Mouse (Mus musculus) ovary, postnatal 14 days (tissue): ENCODE data around the gene P3h3.
A peak's percentile ranks its signal among the peaks of the same experiment; 100 is the strongest.
"Not testable (repeated sequence)": the region's sequence is repeated elsewhere in the genome, so short reads cannot be mapped to it uniquely, and the experiment has no call there.

Experiments used
- DNase-seq: peaks from one replicate; pipeline ENCODE4 v3.0.0; 2022; ENCODE audit warnings: low spot score

Gene P3h3

GRCm38 (mm10) chr6:124831199-124831598, 26.4 kb downstream of the P3h3 start:
- DNase-seq: not testable (repeated sequence)

GRCm38 (mm10) chr6:124829799-124830700, 27.5 kb downstream of the P3h3 start:
- peak; percentile 83 for DNase-seq

GRCm38 (mm10) chr6:124828868-124829798, 28.4 kb downstream of the P3h3 start, which contains the start of the genes Usp5 and Cdca3:
TSS of gene Usp5 (minus strand) at chr6:124829484.
TSS of gene Cdca3 (plus strand) at chr6:124829547.
- DNase-seq: peak; percentile 93

DNA sequence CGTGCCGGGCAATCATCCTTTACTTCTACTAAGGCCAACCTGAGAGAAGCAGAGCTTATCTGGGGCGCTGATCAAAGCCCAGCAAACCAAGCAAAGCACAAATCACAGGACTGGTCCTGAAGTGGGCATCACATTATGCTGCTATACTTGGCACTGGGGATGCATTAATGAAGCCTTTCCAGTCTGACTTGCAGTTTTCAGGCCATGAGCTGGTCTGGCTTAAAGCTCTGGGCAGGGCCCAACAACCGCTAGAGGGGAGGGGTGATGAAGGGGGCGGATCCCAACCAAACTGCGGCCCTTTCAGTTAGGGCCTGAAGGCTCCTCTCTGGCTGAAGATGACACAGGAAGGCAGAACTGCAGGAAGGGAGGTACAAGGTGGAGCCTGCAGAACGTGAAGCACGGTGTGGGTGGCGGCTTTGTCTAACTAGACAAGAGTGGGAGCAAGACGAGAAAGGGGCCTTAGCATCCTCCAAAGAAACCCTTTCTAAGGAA, 29.4 kb downstream of the P3h3 start:
- DNase-seq: peak; percentile 38

GRCm38 (mm10) chr6:124822049-124822448, 35.5 kb downstream of the P3h3 start:
- DNase-seq: no peak

- DNase-seq: no peak
Measured at GRCm38 (mm10) chr6:124820891-124821290, 36.7 kb downstream of the P3h3 start.

DNA sequence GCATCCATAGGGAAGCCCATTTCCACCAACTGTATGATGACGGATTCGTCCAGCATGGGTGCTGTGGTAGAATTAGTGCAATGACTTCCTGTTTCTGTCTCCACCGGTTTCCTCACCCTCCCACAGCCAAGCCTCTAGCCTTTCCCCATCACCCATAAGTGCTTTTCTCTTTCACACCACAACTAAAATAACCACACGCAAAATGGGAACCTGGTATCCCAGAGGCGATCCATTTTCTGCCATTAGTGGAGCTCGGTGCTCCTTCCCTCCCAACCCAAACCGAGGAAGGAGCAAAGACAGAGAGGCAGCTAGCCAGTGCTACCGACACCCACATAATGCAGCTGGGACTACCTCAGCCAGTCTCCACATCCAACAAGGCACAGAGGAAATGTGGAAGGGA, 39.6 kb downstream of the P3h3 start:
- no peak for DNase-seq

DNA sequence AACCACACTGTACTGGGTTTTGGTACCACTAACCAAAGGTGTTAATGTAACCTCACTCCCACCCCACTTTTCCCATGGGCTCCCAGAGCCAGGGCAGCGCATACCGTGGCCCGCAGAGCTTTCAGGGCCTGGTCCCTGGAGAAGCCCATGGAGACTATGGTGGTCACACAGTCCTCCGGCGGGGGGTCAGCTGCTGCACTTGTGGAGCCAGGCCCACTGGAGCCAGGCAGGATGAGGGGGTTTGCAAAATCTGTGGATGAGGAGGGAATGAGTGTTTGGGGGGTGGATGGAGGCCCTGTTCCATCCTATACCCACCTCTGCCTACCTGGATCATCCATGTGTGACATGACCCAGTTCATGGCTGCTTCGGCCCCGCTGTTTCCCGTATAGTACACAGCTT, 40.0 kb downstream of the P3h3 start:
- no peak for DNase-seq

DNA sequence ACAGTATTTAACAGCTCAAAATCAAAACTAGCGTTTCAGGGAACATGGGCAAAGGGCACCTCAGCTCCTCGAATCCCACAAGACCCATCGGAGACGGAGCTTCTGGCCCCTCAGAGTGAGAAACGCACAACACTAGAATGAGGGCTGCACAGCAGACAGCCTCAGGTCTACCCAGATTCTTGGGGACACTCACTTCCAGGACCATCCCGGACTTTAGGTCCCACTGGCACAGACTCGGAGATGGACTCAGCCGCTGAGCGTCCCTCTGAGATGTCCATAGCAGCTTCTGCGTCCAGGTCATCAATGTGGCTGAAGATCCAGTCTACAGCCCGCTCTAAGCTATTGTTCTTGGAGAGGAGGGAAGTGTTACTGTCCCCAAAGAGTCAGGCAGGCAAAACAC, 40.4 kb downstream of the P3h3 start:
- no peak for DNase-seq

DNA sequence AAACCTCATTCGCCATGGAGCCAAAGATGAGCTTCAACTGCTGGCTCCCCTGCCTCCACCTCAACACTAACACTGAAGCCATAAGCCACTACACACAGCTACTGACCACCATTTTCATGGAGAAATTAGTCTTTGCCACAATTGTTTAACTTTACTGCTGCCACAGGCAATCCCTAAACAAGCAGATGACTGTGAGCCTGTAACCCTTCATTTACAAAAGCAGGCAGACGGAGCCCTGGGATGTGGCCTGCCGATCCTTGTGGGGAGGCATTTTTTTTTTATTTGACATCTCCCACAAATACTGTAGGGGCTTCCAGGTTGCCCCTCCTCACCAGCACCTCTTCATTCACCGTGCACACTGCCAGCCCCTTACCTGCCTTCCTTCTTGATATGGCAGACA, 40.9 kb downstream of the P3h3 start:
- no peak for DNase-seq

DNA sequence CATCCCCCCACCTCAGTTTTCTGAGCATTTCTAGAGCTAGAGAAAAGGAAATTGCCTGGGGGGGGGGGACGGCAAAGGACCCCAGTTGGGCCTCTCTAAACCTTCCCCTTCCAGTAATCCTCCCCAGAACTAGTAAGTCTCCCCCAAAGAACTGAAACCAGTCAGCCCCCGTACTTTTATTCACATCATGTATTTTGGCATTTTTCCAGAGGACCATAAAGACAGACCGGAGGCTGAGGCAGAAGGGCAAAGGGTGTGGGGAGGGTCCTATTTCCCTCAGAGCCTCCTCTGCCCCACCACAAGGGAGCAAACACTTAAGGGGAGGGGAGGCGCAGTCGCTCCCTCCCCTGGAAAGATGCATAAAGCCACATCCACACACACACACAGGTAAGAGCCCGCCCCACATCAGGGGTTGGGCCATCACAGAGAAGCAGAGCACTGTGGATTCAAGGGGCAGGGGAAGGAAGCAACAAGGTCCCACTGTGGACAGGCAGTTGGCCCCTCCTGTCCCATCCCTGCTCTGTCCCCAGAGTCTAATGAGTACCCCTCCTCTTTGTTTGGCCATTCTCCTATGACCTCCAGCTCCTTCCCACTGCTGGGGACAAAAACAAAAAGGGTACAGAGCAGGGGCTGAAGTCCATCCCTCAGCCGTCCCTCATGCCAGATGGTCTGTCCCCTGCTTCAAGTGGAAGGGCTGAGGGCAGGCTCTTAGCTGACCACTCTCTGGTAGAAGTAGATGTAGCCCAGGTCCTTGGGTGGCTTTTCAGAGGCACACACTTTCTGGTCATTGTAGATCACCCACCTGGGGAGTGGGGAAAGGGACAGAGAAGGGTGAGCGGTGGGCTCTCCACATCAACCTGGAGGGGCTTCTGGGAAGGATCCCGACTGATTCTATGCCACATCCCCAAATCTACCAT, 42.4 kb downstream of the P3h3 start:
- no peak for DNase-seq

DNA sequence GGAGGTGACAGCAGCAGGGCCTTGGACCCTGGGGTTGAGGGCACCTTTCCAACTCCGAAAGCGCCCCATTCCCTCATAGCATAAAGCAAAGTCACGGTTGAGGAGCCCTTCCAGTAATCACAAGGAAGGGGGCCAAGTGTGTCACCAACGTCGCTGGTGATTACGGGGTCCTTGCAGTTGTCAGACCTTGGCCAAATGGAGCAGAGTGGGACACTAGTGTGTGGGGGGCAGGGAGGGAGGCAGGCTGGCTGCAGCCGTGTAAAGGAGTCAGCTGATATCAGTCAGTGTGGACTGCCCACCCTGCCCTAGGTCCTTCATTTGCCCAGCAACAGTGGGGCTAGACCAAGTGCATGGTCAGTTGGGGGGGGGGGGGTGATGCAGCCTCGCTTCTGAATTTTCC, 43.1 kb downstream of the P3h3 start:
- no peak for DNase-seq

GRCm38 (mm10) chr6:124813933-124814332, 43.6 kb downstream of the P3h3 start, which contains the start of gene Tpi1:
TSS of gene Tpi1 (minus strand) at chr6:124814296.
- peak; percentile 91 for DNase-seq

DNA sequence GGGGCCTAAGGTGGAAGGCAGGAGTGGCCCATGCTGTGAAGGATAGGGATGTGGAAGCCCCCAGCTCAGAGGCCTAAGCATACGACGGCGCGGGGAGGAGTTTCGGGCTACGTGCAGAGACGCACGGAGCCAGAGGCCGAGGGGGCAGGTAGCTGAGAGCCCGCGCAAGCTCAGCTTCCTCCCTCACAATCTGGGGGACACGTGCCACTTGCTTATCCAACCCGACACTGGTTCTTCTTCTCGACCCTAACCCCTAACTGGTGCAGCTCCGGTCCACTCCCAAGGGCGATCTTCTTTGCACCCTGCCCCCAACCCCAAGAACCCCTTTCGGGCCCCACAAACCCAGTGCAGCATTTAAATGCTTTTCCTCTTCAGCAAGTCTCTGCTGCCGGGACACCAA, 44.1 kb downstream of the P3h3 start:
- peak; percentile 43 for DNase-seq

DNA sequence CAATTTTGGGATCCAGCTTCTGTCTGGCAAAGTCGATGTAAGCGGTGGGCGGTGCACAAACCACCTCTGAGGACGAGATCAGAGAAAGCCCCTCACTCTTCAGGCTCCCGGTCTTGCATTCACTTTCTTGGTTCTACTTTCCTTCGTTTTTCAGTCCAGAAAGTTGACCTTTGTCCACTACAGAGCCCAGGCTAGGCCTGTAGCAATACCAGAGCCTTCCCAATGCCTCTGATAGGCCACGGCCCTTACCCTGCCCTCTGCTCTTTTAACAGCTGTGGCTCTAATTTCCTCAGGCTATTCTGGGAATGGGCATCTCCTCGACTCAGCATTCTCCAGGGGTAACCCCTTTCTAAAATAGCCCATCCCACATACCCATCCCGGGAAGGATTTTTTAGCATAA, 44.7 kb downstream of the P3h3 start:
- no peak for DNase-seq

DNA sequence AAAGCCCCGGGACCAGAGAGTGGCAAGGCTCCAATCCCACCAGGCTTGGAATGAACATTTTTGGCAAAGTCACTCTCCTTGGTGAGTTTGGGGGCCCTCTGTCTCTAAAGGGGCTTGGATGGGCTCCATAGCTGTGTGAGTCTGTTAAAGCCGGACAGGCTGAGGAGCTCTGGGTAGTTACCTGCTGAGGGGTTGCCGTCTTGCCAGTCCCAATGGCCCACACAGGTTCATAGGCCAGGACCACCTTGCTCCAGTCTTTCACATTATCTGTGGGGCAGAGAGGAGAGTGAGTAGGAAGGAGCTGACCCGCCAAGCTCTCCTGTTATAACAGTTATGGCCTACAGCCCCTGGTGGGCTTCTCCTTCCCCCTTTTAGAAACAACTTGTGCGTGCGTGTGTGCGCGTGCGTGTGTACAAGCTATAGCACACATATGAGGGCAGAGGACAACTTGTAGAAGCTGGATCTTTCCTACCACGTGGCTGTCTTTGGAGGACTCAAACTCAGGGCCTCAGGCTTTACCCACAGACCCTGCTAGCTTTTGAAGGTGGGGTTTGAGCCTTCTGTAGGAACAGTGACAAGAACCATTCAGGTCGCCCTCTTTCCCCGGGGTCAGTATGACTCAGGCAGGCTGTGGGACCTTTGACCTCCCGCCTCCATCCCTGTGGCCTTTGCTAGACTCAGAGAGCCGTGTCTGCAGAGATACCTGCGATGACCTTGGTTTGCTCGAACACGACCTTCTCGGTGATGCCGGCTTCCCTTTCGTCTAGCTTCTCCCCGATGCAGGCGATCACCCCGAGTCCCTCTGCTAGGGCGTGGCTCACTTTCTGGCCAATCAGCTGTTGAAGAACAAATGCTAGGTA, 45.6 kb downstream of the P3h3 start:
- DNase-seq: no peak

DNA sequence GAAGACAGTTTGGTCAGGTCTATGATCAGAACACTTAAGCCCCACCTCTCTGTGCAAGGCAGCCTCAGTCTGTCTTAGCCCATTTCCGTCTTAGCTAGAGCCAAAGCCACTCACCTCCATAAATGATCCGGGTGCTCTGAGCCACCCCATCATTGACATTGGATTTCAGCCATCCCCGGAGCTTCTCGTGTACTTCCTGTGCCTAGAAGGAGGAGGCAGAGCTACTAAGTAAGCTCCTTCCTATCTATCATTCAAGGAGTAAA, 46.2 kb downstream of the P3h3 start:
- DNase-seq: no peak

GRCm38 (mm10) chr6:124810566-124811402, 46.8 kb downstream of the P3h3 start:
- not testable (repeated sequence) for DNase-seq

DNA sequence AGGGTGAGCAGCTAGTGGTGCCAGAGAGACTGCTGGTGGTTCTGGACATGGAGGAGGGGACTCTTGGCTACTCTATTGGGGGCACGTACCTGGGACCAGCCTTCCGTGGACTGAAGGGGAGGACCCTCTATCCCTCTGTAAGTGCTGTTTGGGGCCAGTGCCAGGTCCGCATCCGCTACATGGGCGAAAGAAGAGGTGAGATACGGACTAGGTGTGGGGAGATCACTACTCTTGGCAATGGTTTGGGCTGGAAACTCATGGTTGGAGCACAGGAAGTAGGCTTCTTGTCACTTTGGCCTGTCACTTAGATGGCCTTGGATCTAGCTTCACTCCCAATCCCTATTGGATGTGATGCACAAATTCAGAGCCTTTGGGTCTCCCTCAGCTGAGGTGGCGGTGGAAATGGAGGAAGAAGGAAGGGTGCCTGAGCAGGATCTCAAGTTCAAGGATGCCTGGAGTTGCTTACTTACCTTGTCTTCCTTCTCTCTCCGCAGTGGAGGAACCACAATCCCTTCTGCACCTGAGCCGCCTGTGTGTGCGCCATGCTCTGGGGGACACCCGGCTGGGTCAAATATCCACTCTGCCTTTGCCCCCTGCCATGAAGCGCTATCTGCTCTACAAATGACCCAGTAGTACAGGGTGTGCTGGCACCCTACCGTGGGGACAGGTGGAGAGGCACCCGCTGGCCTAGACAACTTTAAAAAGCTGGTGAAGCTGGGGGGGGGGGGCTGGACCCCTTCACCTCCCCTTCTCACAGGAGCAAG, 47.6 kb downstream of the P3h3 start:
- DNase-seq: no peak
